Mouse (Mus musculus) spleen, postnatal 4 days (tissue): ENCODE data around the gene Zbtb16.

Source experiments
- DNase-seq, 2 experiments: peaks; one replicate each; pipeline ENCODE4 v3.0.0; 2022; ENCODE audit warnings: low spot score in 2 of 2

The Zbtb16 gene

GRCm38 (mm10) chr9:48768965-48769364, 67.1 kb downstream of the Zbtb16 start:
- no peak for DNase-seq

DNA sequence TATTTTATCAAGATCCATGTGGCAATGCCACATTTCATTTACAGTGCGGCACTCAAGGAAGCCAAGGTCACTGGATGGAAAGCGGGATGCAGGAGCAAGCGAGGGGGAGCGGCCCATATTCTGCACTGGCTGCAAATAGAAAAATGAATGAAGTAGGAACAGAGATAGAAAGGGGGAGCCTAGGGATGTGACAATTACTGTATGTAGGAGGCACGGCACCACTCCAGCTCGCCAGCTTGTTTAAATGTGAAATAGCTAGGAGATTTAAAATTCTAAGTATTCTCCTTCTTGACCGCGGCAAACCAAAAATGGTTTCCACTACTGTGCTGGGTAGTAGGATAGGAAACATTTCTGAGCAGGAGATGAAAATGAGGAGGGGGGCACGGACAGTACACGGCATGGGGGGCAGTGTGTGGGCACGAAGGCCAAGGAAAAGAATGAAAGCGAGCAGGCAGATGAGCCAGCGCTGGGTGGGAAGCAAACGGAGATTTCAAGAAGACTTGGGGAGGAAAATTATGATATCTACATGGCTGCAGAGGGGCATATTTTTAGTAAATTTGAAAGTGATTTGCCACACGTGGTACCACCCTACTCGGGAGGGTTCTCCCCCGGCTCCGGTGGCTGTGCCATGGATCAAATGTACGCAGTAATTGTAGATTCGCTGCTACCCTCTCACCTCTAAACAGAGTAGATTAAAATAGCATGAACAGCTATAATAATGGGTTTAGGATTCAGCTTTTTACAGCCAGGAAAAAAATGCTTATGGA, 68.2 kb downstream of the Zbtb16 start:
- no peak for DNase-seq

DNA sequence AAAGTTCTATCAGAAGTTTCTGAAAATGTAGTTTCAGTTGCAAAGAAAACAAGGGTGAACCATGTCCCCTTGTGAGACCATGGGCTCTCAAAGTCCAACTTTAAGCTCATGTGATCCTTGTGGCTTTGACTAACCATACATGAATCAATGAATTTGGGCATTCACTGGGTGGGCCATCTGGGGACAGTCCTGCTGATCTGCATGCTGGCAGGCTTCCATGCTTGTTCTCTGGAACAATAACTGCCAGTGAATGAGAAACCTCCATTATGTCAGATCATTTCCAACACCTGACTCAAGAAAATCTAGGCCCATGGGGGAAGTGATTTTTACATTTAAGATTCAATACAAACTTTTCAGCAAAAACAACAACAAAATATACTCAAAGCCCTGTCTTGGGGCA, 70.1 kb downstream of the Zbtb16 start:
- no peak for DNase-seq

DNA sequence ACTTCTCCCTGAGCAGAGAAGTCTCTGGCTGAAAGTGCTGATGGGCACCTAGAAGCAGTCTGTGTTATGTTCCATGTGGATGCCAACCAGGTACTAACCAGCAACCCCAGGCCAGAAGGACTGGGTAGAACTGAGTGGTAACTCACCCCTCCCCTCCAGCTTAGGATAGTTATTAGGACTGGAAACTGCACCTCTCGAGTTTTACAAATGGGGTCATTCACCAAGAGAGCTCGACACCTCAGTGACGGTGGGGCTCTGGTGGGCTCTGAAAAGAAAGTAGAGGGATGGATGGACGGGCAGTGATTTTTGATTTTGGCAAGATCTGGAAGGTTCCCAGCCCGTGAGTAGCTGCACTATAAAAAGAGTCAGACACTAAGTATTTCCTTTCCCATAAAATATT, 71.7 kb downstream of the Zbtb16 start:
- no peak for DNase-seq

DNA sequence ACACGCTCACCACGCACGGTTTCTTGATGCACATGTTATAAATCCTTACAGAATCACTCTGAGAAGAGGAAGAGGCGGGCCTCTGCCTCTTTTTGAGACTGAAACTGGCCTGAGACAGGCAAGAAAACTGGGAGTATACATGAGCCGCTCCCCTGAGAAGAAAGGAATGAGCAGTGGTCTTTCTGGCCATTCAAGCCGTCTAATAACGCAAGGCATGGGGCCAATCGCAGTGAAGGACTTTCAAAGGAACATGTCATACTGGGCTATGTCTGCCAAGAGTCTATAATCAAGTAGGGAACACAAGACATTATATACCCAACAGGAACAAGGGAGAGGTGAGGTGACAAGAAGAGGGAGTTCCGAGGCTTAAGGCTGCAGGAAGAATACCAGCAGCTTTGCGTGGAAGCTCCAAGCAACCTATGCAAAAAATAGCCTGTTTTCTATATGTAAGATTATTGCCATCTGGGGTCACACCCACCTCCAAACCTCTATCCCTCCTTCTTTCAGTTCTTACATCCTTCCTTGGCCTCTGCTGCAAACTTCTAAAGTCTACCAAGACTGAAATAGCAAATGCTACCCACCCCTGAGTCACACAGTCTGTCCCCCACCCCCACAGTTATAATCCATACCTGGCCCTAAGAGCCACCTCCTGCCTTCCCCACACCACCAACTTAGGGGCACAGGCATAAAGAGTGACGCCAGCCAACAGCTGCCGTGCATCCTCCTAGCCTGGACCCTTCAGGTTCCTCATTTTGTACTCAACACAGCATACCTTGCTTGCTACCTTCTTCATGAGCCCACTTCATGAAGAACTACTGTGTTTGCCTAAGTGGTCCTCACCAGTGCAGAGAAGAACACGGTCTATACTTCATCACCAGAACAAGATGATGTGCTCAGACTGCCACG, 74.0 kb downstream of the Zbtb16 start:
- no peak for DNase-seq

DNA sequence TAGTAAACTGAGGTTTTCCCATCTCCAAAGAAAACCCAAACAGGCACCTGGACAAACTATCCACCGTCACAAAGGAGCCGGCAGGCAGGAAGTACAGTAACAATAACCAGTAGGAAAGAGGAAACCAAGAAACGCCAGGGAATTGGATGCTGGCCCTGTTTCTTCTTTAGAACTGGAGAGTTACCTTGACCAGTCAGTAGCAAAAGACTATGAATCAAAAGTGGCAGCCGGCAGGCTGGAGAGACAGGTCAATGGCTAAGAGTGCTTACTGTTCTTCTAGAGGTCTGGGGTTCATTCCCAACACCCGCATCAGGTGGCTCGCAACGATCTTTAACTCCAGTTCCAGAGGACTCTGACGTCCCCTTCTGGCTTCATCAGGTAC, 74.9 kb downstream of the Zbtb16 start:
- no peak for DNase-seq

- peak in 1 of 2 experiments; percentile 19 for DNase-seq
These were observed 75.4 kb downstream of the Zbtb16 start for GRCm38 (mm10) chr9:48760449-48761174.

GRCm38 (mm10) chr9:48759098-48759497, 76.9 kb downstream of the Zbtb16 start:
- DNase-seq = no peak

DNA sequence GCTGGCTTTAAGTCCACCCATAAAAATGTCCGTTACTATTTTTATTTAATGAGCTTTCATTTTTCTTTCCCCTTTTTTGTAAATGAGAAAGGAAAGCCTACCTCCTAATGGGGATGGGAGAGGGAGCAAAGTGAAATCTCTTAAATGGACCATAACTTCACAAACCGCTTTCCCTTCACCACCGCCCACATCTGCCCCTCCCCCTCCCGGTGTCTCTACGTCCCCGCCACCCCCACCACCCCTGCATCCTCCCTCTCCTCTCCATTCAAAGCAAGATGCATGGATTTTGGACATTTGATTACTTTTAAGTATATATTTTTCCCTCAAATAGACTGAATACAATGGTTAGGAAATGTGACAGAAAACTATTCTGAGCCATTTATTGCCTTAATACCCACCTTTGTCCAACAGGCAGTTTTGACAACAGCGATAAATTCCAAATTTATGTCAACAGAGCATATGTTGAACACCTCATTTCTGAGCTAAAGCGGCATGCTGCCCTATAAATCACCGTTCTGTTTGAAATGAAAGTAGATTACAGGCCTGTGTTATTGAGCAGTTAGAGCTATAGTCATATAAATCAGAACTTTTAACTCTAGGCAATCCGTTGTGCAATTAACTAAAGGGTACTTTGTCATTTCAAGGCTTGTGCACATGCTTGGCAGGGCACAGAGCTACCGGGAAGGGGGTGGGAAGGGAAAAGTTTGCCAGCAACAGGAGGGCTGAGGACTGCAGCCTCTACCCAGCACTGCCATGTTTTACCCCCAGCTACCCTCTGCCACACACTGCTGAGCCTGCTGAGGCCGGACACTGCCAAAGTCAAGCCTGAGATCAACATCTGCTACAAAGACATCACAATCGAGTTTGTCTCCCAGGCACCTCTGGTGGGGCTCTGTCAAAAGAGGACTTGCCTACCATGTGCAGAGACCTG, 78.1 kb downstream of the Zbtb16 start:
- DNase-seq = no peak

- no peak for DNase-seq
These were observed 79.7 kb downstream of the Zbtb16 start for GRCm38 (mm10) chr9:48756261-48756812.

DNA sequence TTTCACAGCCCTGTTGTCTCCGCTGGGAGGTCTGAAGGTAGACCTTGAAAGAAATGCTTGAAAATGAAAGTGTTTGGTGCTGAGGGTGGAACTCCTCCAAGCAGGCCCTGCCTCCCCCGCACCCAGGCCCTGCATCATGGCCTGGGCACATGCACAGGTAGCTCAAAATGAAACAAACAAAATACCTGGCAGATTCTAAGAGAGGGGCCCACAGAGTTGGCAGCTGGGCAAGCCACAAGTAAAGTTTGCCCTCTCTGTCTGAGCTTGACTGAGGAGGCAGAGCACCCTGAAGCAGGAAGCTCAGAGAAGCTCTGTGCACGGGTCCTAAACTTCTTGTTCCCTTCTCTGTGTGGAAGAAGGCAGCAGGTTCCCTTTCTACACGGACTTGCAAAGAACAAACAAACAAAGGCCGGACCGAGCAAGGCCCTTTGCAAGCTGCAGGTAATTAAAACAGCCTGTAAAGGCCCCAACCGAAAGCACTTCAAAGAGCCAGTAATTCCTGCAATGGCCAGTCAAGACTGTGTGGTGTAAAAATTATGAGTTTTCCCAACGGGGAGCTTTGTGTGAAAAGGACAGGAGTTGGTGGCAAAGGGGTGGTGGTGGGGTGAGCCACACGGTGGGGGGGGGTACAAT, 80.5 kb downstream of the Zbtb16 start:
- DNase-seq = no peak

- DNase-seq = no peak
These were observed 81.6 kb downstream of the Zbtb16 start for GRCm38 (mm10) chr9:48754418-48754817.

DNA sequence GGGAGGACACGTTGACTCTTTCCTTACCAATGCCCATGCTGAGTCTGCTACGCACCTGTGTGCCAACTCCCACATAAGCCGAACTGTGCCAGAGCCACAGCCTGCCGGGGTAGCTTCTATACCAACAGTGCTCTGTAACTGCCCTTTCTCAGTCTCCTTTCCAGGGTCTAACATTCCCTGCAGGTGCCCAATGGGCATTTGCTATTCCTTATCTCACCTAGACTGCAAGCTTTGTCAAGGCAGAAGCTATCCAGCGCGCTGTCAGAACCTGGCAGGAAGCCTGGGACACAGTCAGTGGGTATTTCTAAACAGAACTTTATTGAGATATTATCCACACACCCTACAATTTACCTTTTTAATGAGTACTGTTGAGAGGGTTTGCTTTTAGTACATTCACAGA, 82.1 kb downstream of the Zbtb16 start:
- no peak for DNase-seq

DNA sequence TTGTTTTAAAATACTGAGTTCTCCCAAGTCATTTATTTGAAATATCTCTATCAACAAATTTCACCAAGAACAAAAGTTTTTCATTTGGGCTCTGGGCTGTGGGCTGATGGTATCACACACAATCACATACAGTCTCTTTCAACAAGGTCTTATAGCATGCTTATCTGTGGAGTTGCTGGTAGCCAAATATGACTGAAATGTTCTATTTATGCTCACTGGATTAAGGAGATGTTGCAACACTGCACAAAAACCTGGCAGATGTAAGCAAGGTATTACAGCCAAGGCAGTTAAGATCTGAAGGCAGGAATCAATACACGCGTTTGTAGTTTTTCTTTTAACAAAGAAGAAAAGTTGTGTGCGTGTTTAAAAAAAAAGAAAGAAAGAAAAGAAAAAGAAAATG, 84.1 kb downstream of the Zbtb16 start:
- DNase-seq = no peak

DNA sequence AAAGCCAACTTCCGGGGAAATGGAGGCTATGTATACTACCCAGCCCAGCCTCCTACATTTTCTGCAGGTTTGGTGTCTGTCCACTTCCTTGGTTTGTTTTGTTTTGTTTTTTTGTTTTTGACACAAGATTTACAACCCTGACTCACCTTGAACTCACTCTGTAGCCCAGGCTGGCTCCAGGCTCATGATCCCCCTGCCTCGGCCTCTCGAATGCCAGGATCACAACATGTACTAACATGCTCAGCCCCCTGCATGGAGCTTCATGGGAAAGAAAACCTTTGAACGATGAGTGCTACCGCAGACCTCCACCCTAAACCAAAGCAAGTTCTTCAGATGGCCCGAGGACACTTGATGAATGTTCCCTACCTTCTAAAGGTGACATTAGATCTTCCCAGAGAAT, 86.4 kb downstream of the Zbtb16 start:
- no peak for DNase-seq

- no peak for DNase-seq
These were observed 86.9 kb downstream of the Zbtb16 start for GRCm38 (mm10) chr9:48749168-48749567.

DNA sequence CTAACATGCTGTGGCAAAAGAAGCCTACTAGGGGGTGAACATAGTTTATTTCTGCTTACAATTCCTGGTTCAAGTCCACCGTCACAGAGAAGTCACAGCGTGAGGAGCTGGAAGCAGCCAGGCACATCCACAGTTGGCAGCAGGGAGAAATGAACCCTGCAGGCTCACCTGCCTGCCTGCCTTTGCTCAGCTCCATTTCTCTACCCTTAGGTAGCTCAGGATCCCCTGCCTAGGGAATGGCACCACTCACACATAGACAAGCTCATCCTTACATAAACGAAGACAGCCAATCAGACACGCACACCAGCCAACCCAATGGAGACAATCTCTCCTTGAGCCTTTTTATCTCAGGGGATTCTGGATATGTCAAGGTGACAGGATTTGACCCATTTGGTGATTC, 87.3 kb downstream of the Zbtb16 start:
- no peak for DNase-seq

GRCm38 (mm10) chr9:48748216-48748615, 87.8 kb downstream of the Zbtb16 start:
- DNase-seq = no peak

- no peak for DNase-seq
These were observed 89.5 kb downstream of the Zbtb16 start for GRCm38 (mm10) chr9:48746506-48746905.

- DNase-seq = no peak
These were observed 90.5 kb downstream of the Zbtb16 start for GRCm38 (mm10) chr9:48745347-48746119.
